Comparison of ENCODE assay signal across 16 mouse cellular contexts in genomic region chr11:16795012-16795411, GRCm38 (mm10). TPM values are rescaled to one million over a fixed set of nuclear protein-coding genes. Genes with fewer than 3 reads are reported as not detected.
DNase-seq lines count a peak whose midpoint lies in the region; ATAC-seq and TF ChIP-seq lines count a peak whose summit lies in the region.
"Had no signal": no experiment of that assay in that cellular context is flagged by ENCODE, and none has a peak within 500 bp of the region (broad histone marks: within the 10 kb centered on the region; RNA-seq: fewer than 3 reads in every experiment).

No protein-coding gene starts in this region.

- H3K4me3 ChIP-seq in heart, adult 2 months = no peak overlapping the region
- no peak overlapping the region for H3K4me3 ChIP-seq in heart, embryonic 11.5 days (ENCODE audit: low read depth, low read length)
- H3K4me3 ChIP-seq: midbrain, embryonic 12.5 days; myocyte had no signal

- TF ChIP-seq POLR2A in heart, adult 2 months (IDR thresholded peaks at IDR 0.05; ENCODE audit: insufficient read depth, low read depth, low read length) = no peak

- TF ChIP-seq CTCF in heart, adult 2 months (IDR thresholded peaks at IDR 0.05) = peak; percentile 14; the same call in 1 of the 2 replicates

- H3K27me3 ChIP-seq in heart, adult 2 months (ENCODE audit: control insufficient read depth, insufficient read depth, low read length) = no peaks in the 10 kb centered on the region
- H3K27me3 ChIP-seq in heart, embryonic 11.5 days (ENCODE audit: control insufficient read depth, insufficient read depth, low read length) = no peaks in the 10 kb centered on the region
- H3K27me3 ChIP-seq: midbrain, embryonic 12.5 days had no signal

- peak overlapping the region; percentile 32 for H3K27ac ChIP-seq in heart, adult 2 months
- H3K27ac ChIP-seq in heart, embryonic 11.5 days (ENCODE audit: low read depth, low read length) = no peak overlapping the region
- H3K27ac ChIP-seq: hindbrain, embryonic 14.5 days; midbrain, embryonic 12.5 days had no signal

- H3K79me2 ChIP-seq in heart, adult 2 months (replicated peaks; ENCODE audit: control insufficient read depth, insufficient read depth, low read length) = no peaks in the 10 kb centered on the region

- no peaks in the 10 kb centered on the region for H3K9me3 ChIP-seq in heart, embryonic 11.5 days (replicated peaks; ENCODE audit: control insufficient read depth, low read length)
- H3K9me3 ChIP-seq: midbrain, embryonic 12.5 days had no signal

- H3K4me2 ChIP-seq in heart, embryonic 11.5 days = no peak overlapping the region
- H3K4me2 ChIP-seq: hindbrain, embryonic 14.5 days; lung, embryonic 14.5 days; midbrain, embryonic 12.5 days had no signal

- no peak overlapping the region for H3K9ac ChIP-seq in heart, adult 2 months (ENCODE audit: low read depth, low read length)
- no peak overlapping the region for H3K9ac ChIP-seq in heart, embryonic 11.5 days (ENCODE audit: low read depth, low read length)
- H3K9ac ChIP-seq: hindbrain, embryonic 14.5 days; lung, embryonic 14.5 days; midbrain, embryonic 12.5 days had no signal

- H3K36me3 ChIP-seq in heart, adult 2 months (ENCODE audit: control insufficient read depth, insufficient read depth, low read length) = no peaks in the 10 kb centered on the region
- H3K36me3 ChIP-seq in heart, embryonic 11.5 days (ENCODE audit: control insufficient read depth, insufficient read depth, low read length) = no peaks in the 10 kb centered on the region
- H3K36me3 ChIP-seq: midbrain, embryonic 12.5 days had no signal

- TF ChIP-seq EP300 in heart, adult 2 months (IDR thresholded peaks at IDR 0.05; ENCODE audit: insufficient read depth, low read depth, low read length) = 0 out of 2 replicates have a peak, but pooled peaks have one; percentile 30

- peak; percentile 36 to 62 for DNase-seq in heart, adult 2 months
- DNase-seq in testis, postnatal 14 days (ENCODE audit: low spot score) = peak; percentile 19
- no peak for DNase-seq in testis, postnatal 10 days (ENCODE audit: low spot score)
- DNase-seq in heart, postnatal 25 days (ENCODE audit: low spot score) = peak; percentile 43
- DNase-seq in left cerebral cortex, adult 9 months (ENCODE audit: low spot score in 2 of 2) = no peak
- DNase-seq: cerebellum, adult 2 months; layer of hippocampus, postnatal 36 days; lung, embryonic 14.5 days; right cerebral cortex, postnatal 25 days had no signal

- ATAC-seq in heart, embryonic 11.5 days (replicated peaks; ENCODE audit: insufficient number of reproducible peaks, low FRiP score, low TSS enrichment) = no peak
- ATAC-seq in erythroblast, adult 5-6 weeks (replicated peaks; ENCODE audit: low FRiP score, poor library complexity, severe bottlenecking) = no peak
- ATAC-seq: forebrain, embryonic 16.5 days had no signal

- intact Hi-C loops in heart, adult 2 months (cut with DNase I) = no loop called here
- intact Hi-C loops in heart, postnatal 25 days (cut with DNase I) = no loop called here

- peaks cover 10% of the 10 kb centered on the region for H3K4me1 ChIP-seq in heart, adult 2 months (ENCODE audit: control insufficient read depth, insufficient read depth, low read length)
- H3K4me1 ChIP-seq in heart, embryonic 11.5 days (ENCODE audit: control insufficient read depth, insufficient read depth, low read length) = no peaks in the 10 kb centered on the region; the same call in 1 of the 2 replicates
- H3K4me1 ChIP-seq: midbrain, embryonic 12.5 days had no signal

RNA-seq across cellular contexts. Expression of gene Egfr, which starts 43.0 kb away (rescaled TPM):
- 10 to 100 TPM in 1 of 2 experiments, 1 to 10 TPM in 1; 4.9 to 10.5 TPM for total RNA-seq in heart, adult 2 months (2021)
- 4.4 and 7.0 TPM in 2 replicates for polyA plus RNA-seq in heart, adult 2 months (2012; rRNA removed)
- polyA plus RNA-seq in heart, embryonic 11.5 days (2014; fragmentation: Nextera tagmentation; extraction: Ambion mirVana) = 2.8 and 3.7 TPM in 2 replicates
- 1 to 10 TPM; 7.6 to 7.7 TPM for total RNA-seq in heart, postnatal 25 days (2021)
- total RNA-seq in erythroblast, adult 5-6 weeks (2015; ENCODE audit: low replicate concordance) = not detected in 2 replicates
- 0.51 TPM in 1 of 2 replicates, not detected in the other for total RNA-seq in erythroblast, adult 5-6 weeks (2017; ENCODE audit: low replicate concordance)
- total RNA-seq: MEL had no signal

Comparison
In these comparisons a context has a peak if more than half of its experiments do, and no peak if none do; other contexts are left out.
1. DNase-seq: peak in heart, adult 2 months (2 of 2), testis, postnatal 14 days (single experiment) and heart, postnatal 25 days (single experiment); none in testis, postnatal 10 days (single experiment) and left cerebral cortex, adult 9 months (0 of 2).